Mouse (Mus musculus) left cerebral cortex, postnatal 10 days (tissue): ENCODE measurements around the gene Cpz. TPM values are rescaled to one million over a fixed set of nuclear protein-coding genes. Genes with fewer than 3 reads are reported as not detected.

Experiments
- DNase-seq, 2 experiments: peaks; one replicate each; pipeline ENCODE4 v3.0.0; 2021 to 2022; ENCODE audit warnings: low spot score in 2 of 2, mixed read lengths in 1 of 2; ENCODE audit errors: extremely low spot score in 1 of 2
- intact Hi-C: fragments of 180-260 bp; cut with DNase I; formaldehyde crosslinking; loops from one replicate; pipeline ENCODE4 v1.15.1; 2025
- total RNA-seq, 2 experiments: library from RNA; stranded (reverse); gene quantifications; 2 replicates each; pipeline ENCODE4 v1.2.3; 2021

Gene Cpz
- 1 to 10 TPM; 2.1 to 2.9 TPM for total RNA-seq

DNA sequence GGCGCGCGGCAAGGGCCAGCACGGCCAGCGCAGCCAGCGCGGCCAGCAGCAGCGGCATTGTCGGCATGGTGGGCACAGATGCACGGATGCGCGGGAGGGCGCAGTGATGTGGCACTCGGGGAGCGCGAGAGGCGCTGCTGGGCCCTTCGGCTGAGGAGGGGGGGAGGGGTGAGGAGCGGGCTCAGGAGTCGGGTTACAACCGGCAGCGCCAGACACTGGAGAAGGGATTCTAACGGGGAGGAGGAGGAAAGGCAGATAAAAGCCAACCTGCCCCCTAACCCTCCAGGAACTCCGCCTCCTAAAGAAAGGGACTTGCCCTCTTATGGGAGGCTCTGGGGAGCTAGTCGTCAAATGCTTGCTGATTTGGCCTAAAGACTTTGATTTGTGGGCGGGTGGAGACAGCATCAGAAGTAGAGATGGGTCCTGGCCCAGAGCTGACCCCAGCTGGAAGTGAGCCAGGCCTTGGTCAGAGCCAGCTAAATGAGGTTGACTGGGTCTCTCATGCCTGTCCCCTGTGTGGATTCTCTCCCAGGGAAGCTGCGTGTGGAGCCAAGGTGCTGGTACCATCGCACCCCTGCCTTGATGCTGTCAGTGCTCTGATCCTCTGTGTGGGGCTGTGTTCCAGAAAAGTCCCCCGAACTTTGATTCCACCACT lies at the start of gene Cpz:
Cpz (minus strand) TSS at position 230 of the 655 bp plus-strand sequence.
- intact Hi-C loops: no loop called here
- DNase-seq: peak in 1 of 2 experiments; percentile 69

DNA sequence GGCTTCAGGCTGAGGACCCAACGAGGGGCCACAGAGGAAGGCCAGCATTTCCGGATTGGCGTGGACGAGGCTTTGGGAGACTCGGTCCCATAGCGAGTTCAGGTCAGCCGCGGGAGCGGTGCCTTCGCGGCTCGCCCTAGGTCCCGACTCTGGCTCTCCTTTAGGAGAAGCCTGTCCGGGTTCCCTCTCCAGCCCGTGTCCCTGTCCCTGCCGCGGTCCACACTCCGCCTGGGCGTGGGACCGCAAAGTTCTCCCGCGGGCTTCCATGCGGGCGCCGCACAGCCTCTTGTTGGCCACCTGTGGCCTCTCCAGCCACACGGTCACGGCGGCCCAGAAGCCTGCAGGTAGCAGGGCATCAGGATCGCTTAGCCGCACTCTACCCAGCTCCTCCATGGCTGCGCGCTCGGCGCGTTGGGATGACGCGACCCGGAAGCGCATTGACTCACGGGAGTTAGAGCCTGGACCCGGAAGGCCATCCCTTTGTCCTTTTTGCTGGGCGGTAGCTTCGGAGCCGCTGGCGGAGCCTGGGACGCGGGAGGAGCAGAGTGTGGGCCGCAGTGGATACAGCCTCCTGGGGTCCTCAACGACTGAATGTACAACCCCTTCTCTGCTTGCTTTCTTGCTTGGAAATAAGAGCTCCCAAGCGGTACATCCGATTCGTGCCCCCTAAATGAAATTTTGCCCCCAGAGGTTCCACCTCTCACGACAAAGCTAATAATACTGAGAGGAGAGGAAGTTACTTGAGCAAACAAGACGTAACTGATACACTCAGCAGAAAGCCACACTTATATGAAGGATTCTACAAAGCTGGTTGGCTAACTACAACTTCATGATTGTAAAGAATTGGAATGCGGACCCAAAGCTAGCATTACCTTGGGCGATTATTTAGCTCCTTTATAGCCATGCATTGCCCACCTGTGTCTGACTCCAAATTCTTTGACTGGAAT lies 49.4 kb upstream of the Cpz start, which contains the start of gene Trmt44:
Trmt44 (minus strand) TSS at position 418 of the 947 bp plus-strand sequence.
- intact Hi-C loops: no loop called here
- DNase-seq: peak; percentile 89 to 93

DNA sequence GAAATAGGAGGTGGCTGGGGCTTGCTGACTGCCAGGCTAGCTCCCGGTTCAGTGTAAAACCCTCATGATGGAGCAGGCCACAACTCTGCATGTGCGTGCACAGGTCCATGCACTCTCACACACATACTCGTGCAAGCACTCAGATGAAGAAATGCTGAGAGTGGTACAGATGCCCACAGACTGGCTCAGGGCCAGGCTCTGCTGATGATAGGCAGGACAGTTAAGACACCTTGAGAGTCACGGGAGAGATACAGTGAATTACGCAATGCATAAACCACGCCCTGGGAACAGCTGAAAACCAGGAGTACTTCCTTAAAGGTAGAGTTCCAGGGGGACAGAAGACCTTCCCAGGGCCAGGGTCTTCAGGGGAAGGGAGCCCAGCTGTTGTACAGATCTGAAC lies 46.0 kb upstream of the Cpz start:
- DNase-seq: no peak

DNA sequence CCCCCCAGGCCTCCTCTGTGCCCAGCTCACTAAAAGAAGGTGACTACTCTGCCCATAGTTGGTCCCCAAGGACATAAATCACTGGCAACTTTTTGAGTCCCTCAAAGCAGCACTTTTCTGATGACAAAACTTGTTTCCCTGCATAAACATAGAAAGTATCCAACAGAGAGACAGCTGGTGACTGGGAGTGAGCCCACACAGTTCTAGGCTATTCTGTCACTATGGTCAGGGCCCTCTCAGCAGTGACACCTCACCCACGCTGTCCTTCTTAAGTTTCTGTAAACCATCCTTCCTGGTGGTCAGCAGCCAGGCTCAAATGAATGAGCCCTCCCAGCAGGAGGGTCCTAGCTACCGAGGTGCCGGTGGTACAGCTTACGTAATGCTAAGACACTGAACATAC lies 41.1 kb upstream of the Cpz start:
- intact Hi-C loops: no loop called here
- no peak for DNase-seq

More for the DNA sequence above, 46.0 kb upstream of the Cpz start:
- intact Hi-C loops: no loop called here

DNA sequence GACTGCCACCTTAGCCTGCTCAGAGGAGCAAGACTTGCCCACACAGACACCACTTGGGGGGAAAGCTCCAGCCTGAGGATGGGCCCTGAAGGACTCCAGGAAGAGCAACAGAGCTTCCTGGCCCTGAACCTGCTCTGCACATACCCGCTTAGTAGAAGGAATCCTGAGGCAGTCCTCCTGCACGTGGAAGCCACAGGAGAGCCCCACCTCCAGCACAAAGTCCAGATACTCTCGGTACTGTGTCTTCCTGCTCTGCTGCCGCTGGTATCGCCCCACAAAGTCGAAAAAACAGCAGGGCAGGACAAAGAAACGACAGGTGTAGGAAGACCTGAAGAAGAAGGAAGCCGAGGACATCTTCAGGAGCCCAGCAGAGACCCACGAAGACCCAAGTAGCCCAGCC lies 39.7 kb upstream of the Cpz start:
- intact Hi-C loops: no loop called here
- DNase-seq: no peak

DNA sequence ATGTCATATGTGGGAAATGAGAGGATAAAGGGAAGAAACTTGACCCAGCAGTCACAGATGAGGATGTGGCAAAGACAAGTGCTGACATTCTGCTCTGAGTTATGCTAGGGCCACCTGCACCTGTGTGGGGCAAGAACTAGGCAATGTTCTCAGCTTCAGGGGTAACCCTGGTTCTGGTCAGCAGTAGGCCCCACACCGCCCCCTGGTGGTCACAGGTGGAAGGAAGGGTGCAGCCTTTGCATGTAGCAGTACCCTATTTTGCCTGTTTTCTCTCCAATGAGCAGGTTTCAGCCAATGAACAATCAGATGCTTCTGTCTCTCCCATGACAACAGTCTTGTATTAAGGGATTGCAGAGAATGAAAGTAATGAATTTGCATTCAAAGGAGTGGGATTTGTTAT lies 38.0 kb upstream of the Cpz start:
- intact Hi-C loops: loop anchor here (5.0 kb wide), 1 partner anchor 41 kb away; no protein-coding TSS in a partner anchor
- peak; percentile 24 to 80 for DNase-seq

DNA sequence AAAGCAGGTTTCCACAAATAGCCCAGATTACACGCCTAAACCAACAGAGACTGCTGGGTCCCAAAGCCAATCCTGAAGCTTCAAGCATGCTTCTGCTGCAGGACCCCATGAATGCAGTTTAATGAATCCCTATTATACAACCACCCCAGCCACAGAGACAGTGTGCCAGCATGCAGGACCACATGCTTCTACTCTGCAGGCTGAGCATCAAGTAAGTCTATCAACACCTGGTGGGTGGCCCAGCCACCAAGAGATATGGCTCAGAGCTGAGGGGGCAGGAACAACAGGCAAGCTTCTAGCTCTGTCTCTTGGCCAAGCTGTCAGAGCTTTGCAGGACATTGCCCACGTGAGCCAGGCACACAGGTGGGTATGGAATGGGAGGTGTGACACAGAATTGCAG lies 37.1 kb upstream of the Cpz start:
- DNase-seq: no peak
- intact Hi-C loops: loop anchor here (5.0 kb wide), 1 partner anchor 40 kb away; no protein-coding TSS in a partner anchor

DNA sequence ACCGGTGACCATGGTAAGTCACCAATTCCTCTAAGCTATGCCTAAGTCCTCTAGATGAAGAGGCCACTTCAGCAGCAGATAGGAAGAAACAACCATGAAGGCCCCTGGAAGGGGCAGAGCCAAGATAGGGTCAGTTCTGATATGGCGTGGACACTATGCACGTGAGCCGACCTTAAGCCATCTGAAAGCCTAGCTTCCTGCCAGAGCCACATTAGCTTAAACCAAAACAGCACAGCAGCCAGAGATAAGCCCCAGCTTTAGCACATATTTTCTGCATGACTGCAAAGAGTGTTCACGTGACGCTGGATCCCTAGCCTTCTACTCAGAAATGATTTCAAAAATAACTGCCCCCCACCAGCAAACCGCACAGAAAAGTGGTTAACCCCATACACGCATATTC lies 33.9 kb upstream of the Cpz start:
- intact Hi-C loops: no loop called here
- DNase-seq: no peak

DNA sequence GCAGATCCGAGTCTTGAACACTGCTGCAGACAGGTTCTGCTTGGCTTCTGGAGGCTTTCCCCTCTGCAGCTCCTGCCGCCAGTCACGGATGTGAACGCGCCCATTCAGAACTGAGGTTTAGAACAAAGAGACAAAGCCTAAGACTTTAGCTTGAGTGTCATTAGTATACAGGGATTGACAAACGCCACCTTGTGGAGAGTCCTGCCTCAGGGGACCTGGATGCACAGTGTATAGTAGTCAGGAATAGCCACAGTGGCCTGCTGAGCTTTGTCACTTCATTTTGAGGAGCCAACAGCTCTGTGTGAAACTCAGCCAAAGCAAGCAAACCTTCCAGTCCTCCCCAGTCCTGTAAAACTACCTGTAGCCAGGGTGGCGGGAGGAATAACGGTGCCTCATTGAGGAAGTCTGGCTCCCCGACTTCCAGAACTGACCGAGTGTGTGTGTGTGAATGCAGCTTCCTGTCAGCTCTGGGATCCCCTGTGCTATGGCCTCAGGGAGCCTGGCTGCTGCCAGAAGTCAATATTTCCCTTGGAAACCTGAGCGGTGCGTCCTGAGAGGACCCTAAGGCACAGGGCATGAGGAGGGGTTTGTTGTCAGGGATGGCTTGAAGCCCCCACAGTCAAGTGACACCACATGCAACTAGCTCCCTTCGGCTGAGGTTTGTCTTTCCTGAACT lies 32.6 kb upstream of the Cpz start:
- intact Hi-C loops: no loop called here
- DNase-seq: peak in 1 of 2 experiments; percentile 61

DNA sequence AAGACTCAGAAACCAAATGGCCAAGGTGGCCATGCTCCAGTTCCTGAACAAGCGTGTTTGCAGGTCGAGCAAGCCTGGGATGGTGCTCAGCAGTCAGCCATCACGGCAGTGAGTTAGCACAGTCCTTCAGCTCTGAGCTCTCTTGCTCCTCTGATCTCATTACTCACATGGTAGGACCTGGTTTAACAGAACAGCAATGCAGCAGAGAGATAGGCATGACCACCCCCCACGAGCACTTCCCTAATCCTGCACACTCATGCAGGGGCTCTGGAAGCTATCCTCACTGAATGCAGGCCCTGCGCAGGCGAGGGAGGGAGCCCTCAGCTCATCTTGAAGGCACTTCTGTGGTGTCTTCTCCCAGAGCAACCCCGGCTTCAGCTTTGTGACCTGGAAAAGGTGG lies 30.9 kb upstream of the Cpz start:
- DNase-seq: no peak
- intact Hi-C loops: no loop called here

DNA sequence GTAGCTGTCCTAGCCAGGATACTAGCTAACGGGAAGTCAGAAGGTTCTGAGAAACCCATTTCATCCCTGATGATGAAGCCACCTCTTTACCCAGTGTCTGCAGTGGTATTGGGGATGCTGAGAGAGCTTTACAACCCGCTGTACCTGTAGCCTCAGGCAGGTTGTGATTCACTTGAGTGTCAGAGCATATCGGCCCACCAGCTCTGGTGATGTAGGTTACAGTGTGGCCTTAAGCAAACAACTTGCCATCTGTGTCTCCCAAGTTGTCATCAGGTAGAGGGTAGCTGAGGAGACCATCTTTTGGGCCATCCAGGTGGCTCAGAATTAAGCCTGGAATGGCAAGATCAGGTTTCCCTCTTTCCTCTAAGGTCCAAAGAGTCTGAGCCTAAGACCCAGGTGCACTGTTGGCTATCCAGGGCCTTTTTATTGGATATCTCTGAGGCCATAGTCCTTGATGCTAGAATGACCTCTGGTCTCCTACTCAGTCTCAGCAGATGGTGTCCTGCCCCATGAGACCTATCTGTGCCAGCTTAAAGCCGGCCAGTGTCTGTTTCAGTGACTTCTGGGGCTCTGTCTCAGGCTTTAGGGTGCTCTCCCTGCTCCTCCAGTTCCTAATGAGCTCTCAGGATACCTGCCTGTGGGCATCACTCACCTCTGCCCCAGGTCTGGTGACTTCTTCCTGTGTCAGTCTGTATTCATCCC lies 27.5 kb upstream of the Cpz start:
- no peak for DNase-seq
- intact Hi-C loops: no loop called here

DNA sequence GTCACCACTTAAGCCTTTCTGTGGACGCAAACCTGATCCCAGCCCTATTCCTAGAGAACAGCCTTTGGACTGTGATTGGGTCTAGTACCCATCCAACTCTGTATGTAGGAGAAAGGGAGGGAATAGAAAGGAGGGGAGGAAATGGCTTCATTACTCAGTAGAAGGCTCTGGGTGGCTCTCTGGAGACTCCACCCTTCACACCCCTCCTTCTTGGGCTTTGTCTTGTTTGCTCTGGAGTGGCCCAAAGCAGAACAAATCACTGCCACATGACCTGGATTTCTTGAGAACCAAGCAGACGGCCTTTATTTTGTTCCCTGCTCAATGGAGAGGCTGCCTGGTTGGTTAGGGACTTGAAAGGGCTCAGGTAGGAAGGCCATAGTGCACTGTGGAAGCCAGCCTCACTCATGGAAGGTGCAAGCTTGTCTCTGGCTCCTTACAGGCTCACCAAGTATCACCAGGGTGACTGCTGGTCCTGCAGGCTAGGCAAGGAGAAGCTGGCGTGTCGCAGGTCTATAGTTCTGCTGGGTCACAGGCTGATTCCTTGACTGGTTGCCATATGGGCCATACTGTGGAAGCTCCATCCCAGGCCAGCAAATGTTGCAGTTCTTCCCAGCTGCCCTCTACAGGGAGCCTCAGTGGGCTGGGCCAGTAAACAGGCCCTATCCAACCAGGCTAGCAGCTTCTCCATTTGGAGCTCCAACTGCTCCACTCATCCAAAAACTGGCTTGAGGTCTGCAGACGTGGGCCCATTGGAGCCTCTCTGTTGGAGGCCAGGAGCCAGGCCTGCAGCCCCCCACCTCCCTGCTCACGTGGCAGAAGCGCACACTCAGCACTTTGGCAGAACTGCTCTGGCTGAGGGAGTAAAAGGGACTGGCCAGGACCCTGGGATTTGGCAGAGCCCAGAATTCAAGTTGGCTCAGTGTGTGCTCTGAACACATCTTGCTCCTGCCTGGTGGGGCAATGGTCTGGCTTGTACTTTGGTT lies 26.6 kb upstream of the Cpz start:
- intact Hi-C loops: no loop called here
- DNase-seq: no peak

DNA sequence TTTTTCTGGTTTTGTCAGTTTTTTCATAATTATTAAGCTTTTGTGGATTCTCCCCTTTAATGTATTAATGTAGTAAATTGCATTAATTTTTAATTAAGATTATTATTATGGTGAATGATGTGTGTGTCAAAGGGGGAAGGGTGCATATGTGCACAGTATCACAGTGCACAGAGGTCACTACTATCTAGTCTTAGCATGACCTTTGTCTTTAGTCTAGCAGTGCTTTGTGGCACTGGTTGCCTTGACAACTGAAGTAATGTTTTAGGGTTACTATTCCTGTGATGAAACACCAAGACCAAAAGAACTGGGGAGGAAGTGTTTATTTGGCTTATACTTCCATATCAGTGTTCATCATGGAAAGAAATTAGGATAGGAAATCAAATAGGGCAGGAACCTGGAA lies 20.6 kb upstream of the Cpz start:
- DNase-seq: no peak
- intact Hi-C loops: no loop called here

DNA sequence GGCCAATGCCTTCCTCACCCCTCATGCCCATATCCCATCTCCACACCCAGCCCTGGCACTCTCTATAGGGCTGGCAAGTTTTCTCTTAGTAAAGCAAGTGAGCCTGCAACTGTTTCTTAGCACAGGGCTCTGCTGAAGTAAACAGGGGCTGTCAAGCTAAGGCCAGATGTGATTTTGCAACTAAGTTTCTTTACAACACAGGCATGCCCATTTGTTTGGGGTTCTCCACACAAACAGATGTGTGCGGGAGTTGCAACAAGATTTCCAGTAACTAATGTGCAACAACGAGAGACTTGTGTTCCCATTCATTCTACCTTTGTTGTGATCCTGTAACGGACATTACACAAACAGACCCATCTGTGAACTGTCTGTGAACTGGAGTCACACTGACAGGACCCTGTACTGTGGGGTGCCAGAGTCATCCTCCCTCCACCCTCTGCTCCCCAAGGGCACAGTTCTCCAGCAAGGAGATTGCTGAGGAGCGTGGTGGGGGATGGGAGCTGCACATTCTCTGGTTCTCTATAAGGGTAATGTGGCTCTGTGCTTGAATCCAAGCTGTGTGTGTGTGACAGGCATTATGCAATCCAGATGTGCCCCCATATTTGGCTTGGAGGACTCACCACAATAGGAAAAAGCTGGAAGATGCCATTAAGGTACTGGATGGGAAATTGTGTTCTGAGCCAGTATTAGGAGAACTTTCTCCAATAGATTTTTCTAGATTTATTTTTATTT lies 15.7 kb upstream of the Cpz start:
- DNase-seq: peak in 1 of 2 experiments; percentile 20
- intact Hi-C loops: no loop called here

DNA sequence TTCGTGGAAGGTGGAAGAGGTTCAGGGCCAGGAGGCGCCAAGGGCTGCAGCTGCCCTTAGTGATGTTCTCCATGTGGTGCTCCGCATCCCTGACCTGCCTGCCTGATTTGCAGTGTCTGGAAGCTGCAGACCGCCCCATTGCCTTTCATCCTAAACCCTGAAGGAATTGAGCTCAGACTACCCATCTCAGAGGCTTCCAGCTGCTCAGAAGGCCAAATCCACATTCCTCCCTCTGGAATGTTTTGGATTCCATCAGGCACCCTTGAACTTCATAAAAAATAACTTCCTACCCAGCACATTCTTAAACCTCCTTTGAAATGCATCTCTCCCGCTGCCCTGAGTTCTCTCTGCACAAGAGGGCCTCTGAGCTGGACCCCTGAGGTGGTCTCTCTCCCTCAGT lies 15.1 kb upstream of the Cpz start:
- intact Hi-C loops: no loop called here
- DNase-seq: peak in 1 of 2 experiments; percentile 28

DNA sequence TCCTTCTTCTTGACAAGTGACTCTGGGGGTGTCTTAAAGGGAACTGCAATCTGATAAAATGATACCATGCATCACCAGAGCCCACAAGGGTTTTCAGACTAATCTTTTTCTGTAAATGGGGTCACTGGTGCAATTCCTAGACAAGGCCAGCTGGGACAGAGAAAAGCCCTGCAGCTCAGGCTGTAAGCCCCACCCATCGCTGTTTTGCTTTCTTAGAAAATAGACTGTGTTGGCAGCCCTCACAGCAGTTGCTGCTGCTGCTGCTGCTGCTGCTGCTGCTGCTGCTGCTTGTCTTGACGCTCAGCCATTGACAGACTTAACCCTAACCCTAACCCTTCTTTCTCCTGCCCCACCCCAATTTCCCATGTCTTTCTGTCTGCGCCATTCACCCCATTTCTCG lies 14.1 kb upstream of the Cpz start:
- intact Hi-C loops: no loop called here
- peak in 1 of 2 experiments; percentile 51 for DNase-seq

DNA sequence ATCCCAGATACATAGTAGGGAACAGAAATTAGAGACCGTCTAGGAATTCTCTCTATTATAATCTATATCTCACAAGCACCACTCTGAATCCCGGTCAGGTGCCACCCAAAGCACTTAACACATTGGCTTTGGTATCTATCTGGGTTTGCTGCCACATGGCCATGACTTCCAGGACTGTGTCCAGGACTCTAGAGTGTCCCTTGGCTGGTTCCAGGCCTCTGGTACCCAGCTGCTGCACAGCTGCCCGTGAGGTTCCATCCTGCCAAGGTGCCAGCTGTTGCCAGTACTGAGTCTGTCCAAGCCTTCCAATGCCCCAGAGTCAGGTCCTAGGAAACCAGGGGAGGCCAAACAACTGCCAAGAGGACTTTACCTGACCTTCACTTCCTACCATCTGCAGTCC lies 12.5 kb upstream of the Cpz start:
- no peak for DNase-seq
- intact Hi-C loops: no loop called here
